Mouse (Mus musculus): Measurements from ENCODE around the gene C5ar2. TPM values are rescaled to one million over a fixed set of nuclear protein-coding genes. Genes with fewer than 3 reads are reported as not detected.
"Not testable (repeated sequence)": the region's sequence is repeated elsewhere in the genome, so short reads cannot be mapped to it uniquely, and the experiment has no call there.

Gene C5ar2
- not detected for polyA plus RNA-seq (2017; shearing (Covaris generic))

- ATAC-seq = no peak
These were observed at the start of gene C5ar2 for GRCm38 (mm10) chr7:16244067-16244466. TSS of gene C5ar2 (minus strand) at chr7:16244154.

- ATAC-seq = no peak
These were observed 43.8 kb upstream of the C5ar2 start for GRCm38 (mm10) chr7:16287791-16288190.

DNA sequence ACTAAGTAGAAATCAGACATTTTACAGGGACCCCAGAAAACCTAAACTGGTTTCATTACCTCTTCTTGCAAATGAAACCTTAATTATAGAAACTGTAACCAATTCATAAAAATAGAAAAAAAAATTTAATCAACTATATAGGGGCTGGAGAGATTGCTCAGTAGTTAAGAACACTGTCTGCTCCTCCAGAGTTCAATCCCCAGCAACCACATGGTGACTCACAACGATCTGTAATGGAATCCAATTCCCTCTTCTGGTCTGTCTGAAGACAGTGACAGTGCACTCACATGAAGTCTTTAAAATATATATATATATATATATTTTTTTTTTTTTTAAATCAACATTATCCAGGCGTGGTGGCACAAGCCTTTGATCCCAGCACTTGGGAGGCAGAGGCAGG, 43.1 kb upstream of the C5ar2 start:
- ATAC-seq = no peak

DNA sequence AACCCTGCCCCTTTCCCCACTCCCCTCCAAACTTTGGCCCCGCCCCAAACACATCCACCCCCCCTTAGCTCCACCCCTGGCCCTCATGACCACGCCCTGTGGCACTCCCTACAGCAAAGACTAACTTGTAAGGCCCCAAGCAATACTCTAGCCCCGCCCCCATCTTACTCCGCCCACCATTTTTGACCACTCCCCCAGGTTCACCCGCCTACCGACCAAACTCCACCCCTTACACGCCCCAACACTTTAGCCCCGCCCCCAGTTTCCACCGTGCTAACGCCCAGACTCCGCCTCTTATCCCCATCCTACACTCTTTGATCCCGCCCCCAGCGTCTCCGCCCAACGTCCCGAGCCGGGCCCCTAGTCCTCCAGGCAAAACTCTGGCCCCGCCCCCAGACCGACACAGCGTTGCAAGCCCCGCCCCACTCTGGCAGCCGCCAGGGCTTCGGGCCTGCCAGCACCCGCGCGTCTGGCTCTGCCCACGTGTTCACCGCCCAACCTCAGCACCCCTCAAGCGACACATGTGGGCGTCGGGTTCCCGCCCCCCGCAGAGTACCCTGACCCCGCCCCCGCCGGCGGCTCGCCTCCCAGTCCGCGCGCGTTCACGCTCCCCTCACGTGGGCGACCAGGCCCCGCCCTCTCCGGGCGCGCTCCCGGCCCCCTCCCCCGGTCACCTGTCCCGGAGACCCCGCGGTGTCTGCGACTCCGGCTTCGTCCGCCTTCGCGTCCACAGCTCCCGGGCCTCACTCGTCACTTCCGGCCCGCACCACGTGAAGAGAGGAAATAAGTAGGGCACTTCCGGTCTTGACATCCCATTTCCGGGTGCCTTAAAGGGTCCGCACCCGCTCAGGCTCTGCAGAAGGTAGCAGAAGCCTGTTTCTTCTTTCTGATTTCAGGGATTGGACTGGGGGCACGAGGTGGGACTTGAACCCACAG, 42.3 kb upstream of the C5ar2 start, which contains the start of gene Ccdc9:
Ccdc9 (minus strand) TSS at position 770 of the 936 bp plus-strand sequence.
- peak; percentile 77 for ATAC-seq

DNA sequence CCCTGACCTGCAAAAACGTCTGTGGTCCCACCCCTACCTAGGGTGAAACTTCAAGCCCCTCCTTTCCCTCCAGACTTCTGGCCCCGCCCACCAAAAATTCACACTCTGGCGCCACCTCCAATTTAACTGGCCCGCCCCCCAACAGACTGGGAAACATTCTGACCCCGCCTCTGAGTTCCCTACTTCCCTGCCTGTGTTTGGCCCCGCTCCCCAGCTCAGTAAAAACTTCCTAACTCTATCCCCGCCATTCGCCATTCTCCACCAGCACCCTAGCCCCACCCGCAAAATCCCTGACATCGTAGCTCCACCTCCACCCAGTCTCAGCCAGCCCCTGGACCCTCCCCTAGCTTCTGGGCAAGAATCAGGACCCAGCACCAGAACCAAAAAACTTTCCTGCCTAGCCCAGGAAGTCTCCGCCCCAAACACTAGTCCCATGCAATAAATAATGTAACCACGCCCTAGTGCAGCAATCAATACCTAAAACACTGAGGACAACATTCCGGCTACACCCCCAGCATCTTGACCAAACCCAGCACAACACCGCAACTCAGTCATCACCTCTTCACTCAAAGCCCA, 41.6 kb upstream of the C5ar2 start:
- ATAC-seq = peak; percentile 32

DNA sequence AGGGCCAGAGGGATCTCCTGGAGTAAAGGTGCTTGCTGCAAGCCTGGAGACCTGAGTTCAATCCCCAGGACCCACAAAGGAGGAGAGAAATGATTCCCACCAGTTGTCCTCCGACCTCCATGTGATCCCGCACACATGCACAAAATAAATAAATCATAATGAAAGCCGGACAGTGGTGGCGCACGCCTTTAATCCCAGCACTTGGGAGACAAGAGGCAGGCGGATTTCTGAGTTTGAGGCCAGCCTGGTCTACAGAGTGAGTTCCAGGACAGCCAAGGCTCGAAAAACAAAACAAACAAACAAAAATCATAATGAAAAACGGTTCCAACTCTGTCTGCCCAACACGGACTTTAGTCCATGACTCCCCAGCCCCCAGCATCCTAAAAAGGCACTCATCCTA, 41.0 kb upstream of the C5ar2 start:
- ATAC-seq = no peak

- ATAC-seq = no peak
These were observed 40.0 kb upstream of the C5ar2 start for GRCm38 (mm10) chr7:16284001-16284400.

DNA sequence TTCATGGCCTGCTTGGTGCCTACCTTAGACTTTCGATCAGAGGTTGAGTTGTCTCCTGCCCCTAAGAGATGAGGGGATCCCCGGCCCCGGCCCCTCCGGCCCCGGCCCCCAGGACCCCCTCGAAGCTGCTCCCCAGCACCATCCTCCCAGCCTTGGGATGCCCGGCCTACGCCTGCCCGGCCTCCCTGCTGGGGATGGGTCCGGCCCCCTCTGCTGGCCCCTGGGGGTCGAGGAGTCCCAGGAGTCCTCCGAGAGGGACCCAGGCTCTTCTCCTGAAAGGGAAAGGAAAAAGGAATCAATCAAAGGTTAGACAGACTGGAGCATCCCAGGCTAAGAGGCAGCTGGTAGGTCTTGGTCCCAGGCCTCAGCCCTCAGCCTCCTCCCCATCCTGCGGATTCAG, 38.4 kb upstream of the C5ar2 start:
- ATAC-seq = no peak

DNA sequence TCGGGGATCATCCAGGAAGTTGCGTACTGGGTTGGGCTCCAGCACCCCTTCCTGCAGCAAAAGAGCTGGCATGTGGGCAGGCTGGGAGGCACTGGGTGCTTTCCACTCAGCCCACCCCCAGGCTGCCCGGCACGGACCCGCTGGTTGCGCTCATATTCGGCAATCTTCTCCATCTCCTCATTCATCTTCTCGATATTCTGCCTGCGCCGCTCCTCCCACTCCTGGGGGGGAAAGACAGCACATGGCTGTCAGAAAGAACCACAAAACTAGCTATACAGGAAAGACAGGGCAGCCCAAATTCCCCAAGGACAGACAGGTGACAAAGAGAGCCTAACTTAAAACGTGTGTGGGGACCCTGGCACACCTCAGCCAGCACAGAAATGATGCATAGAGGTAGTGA, 36.8 kb upstream of the C5ar2 start:
- ATAC-seq = no peak

- ATAC-seq = no peak
These were observed 31.3 kb upstream of the C5ar2 start for GRCm38 (mm10) chr7:16274922-16275890.

GRCm38 (mm10) chr7:16273766-16274140, 29.8 kb upstream of the C5ar2 start:
- ATAC-seq = peak; percentile 86

DNA sequence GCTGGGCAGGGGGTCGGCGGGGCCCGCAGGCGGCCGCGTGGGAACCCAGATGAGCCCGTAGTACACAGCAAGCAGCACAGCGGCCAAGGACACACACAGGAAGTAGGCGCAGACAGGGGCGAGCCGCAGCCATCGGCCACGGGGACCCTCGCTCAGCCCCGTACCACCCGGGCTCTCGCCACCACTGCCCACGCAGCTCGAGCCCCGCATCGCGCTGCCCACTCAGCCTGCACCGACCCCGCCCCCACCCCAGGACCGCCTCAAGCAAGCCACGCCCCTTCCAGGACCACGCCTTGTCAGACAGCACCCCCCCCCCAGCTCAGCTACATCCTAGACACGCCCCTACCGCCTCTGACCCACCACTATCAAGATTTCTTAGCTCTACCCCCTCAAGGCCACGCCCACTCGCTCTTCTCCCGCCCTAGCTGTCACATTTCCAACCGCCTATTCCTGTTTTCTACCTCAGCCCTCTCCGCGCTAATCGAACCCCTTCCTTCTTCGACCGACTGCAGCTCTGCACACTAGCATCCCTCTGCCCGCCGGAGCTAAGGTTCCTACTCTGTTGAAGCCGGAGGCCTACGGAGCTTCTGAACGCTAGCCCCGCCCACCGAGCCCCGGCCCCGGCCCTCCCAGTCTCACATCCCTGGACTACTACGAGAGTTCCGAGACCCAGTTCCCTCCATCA, 29.3 kb upstream of the C5ar2 start, which contains the start of gene Inafm1:
Inafm1 (minus strand) TSS at position 537 of the 685 bp plus-strand sequence.
- peak; percentile 65 for ATAC-seq

DNA sequence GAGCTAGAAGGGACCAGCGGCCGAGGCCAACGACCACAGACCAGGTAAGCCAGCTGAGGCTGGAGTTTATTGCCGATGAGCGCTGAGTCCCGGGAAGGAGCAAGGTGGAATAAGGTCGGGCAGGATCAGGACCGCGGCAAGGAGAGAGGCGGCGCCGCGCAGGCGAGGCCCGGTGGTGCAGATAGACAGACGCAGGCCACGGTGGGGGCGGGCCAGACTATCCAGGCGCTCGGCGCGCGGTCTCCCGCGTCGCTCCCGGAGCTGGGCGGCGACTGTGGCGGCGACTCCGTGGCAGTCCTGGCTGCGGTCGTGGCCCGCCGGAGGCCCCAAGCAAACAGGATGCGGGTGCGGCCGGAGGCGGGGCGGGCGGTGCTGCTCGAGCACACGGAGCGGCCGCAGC, 28.7 kb upstream of the C5ar2 start:
- peak; percentile 55 for ATAC-seq

- no peak for ATAC-seq
These were observed 27.2 kb upstream of the C5ar2 start for GRCm38 (mm10) chr7:16271139-16271538.

GRCm38 (mm10) chr7:16266593-16266992, 22.6 kb upstream of the C5ar2 start:
- ATAC-seq = not testable (repeated sequence)

- no peak for ATAC-seq
These were observed 21.9 kb upstream of the C5ar2 start for GRCm38 (mm10) chr7:16265856-16266255.

- no peak for ATAC-seq
These were observed 19.9 kb upstream of the C5ar2 start for GRCm38 (mm10) chr7:16263843-16264242.

DNA sequence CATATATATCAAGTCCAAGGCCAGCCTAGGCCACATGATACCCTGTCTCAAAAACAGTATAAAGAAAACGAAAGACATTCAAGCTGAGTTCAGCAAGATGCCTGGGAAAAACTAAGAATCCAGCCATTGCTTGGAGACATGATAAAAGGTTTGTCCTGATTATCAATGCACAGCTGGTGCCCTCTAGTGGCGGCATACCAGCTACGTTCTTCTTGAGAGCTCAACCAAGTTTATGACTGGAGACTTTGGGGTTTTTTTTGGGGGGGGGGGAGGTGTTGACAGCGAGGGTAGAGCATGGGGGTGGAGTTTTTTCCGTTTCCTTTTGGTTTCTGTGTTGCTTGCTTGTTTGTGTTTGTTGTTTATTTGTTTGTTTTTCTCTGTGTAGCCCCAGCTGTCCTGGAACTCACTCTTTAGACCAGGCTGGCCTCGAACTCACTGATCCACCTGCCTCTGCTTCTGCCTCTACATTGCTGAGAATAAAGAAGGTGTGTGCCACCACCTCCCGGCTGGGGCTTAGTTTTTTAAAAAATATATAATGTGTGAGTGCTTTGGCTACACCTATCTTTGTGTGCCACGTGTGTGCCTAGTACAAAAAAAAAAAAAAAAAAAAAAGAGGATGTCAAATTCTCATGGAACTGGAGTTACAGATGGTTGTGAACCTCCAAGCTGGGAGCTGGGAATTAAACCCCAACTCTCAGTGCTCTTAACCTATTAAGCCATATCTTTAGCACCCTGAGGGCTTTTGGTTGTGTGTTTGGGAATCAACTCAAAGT, 19.2 kb upstream of the C5ar2 start:
- ATAC-seq = peak; percentile 68

DNA sequence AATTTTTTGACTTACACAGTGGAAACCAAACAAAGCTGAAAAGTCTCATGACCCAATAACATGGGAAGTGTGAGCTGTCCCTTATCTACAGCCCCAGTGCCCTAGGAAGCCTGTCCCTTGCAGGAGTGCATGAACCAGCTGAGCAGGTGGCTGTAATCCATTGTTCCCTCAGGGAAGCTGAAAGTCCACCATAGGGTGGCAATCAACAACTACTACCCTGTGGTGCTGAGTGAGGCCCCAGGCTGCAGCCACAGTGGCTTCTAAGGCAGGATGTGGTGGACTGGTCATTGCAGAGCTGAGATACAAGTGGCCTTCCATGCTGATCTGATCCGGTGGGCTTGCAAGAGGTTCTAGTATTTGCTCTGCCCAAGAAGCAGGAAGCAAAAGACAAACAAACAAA, 17.1 kb upstream of the C5ar2 start:
- ATAC-seq = no peak

- no peak for ATAC-seq
These were observed 15.2 kb upstream of the C5ar2 start, which contains the start of gene C5ar1 for GRCm38 (mm10) chr7:16259110-16259590. TSS of gene C5ar1 (minus strand) at chr7:16259540.

DNA sequence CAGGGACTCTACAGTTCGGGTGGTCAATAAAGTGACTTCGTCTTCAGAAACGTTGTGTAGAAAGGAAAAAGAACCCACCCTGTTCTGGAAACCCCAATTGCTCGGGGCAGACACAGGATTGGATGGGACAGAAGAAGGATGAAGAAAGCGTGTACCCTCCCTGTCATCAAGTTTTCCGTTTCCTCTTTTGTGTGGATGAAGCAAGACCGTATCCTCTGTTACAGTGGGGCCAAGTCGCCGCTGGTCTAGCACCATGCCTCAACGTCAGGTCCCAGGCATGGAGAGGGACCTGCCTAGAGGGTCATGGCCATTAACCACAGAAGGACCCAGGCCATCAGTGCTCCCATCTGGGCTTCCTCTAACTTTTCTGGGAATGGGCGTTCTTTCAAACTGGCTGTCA, 13.9 kb upstream of the C5ar2 start:
- no peak for ATAC-seq
